Mouse (Mus musculus) T-helper 1 cell (primary cell): Measurements from ENCODE around the gene Aldh5a1.

Experiments
- in situ Hi-C: fragments of 300-600 bp; cut with MboI, MseI; formaldehyde crosslinking; loops from one replicate; pipeline ENCODE4 v1.15.1; 2025; ENCODE audit warnings: high pct_unique_total_duplicates

Aldh5a1 gene

GRCm38 (mm10) chr13:24936772-24937107, 721 bp downstream of the Aldh5a1 start:
- in situ Hi-C loops: no loop called here

- in situ Hi-C loops: no loop called here
Measured at GRCm38 (mm10) chr13:24933199-24933598, 4.3 kb downstream of the Aldh5a1 start.

GRCm38 (mm10) chr13:24930591-24930990, 6.9 kb downstream of the Aldh5a1 start:
- in situ Hi-C loops: no loop called here

- in situ Hi-C loops: no loop called here
Measured at GRCm38 (mm10) chr13:24923991-24924390, 13.5 kb downstream of the Aldh5a1 start.

GRCm38 (mm10) chr13:24921281-24921680, 16.2 kb downstream of the Aldh5a1 start:
- in situ Hi-C loops: no loop called here

- in situ Hi-C loops: no loop called here
Measured at GRCm38 (mm10) chr13:24920333-24920977, 17.0 kb downstream of the Aldh5a1 start.

- in situ Hi-C loops: no loop called here
Measured at GRCm38 (mm10) chr13:24915831-24916230, 21.6 kb downstream of the Aldh5a1 start.

GRCm38 (mm10) chr13:24914915-24915314, 22.5 kb downstream of the Aldh5a1 start:
- in situ Hi-C loops: no loop called here

- in situ Hi-C loops: no loop called here
Measured at GRCm38 (mm10) chr13:24913576-24913975, 23.9 kb downstream of the Aldh5a1 start.

GRCm38 (mm10) chr13:24909112-24909511, 28.3 kb downstream of the Aldh5a1 start:
- in situ Hi-C loops: no loop called here

- in situ Hi-C loops: no loop called here
Measured at GRCm38 (mm10) chr13:24906831-24907570, 30.5 kb downstream of the Aldh5a1 start.

- in situ Hi-C loops: no loop called here
Measured at GRCm38 (mm10) chr13:24905422-24905821, 32.0 kb downstream of the Aldh5a1 start.

- in situ Hi-C loops: no loop called here
Measured at GRCm38 (mm10) chr13:24903412-24903811, 34.0 kb downstream of the Aldh5a1 start.

- in situ Hi-C loops: no loop called here
Measured at GRCm38 (mm10) chr13:24901916-24902315, 35.5 kb downstream of the Aldh5a1 start.

GRCm38 (mm10) chr13:24893880-24894279, 43.6 kb downstream of the Aldh5a1 start:
- in situ Hi-C loops: no loop called here

GRCm38 (mm10) chr13:24892516-24892915, 44.9 kb downstream of the Aldh5a1 start:
- in situ Hi-C loops: no loop called here

- in situ Hi-C loops: no loop called here
Measured at GRCm38 (mm10) chr13:24889554-24889953, 47.9 kb downstream of the Aldh5a1 start.

GRCm38 (mm10) chr13:24882411-24882810, 55.0 kb downstream of the Aldh5a1 start:
- in situ Hi-C loops: no loop called here

GRCm38 (mm10) chr13:24880704-24881103, 56.8 kb downstream of the Aldh5a1 start:
- in situ Hi-C loops: no loop called here

- in situ Hi-C loops: no loop called here
Measured at GRCm38 (mm10) chr13:24880208-24880607, 57.3 kb downstream of the Aldh5a1 start.

- in situ Hi-C loops: no loop called here
Measured at GRCm38 (mm10) chr13:24879359-24880040, 58.0 kb downstream of the Aldh5a1 start.

- in situ Hi-C loops: no loop called here
Measured at GRCm38 (mm10) chr13:24868233-24868632, 69.2 kb downstream of the Aldh5a1 start.

- in situ Hi-C loops: no loop called here
Measured at GRCm38 (mm10) chr13:24867789-24868188, 69.7 kb downstream of the Aldh5a1 start.
